Mouse (Mus musculus) lung, adult 2 months (tissue): ENCODE measurements around the gene Ccnf. TPM values are rescaled to one million over a fixed set of nuclear protein-coding genes. Genes with fewer than 3 reads are reported as not detected.
A peak's percentile ranks its signal among the peaks of the same experiment; 100 is the strongest.

ENCODE experiments used
- DNase-seq: peaks from one replicate; pipeline ENCODE4 v3.0.0; 2022
- H3K4me1 ChIP-seq: fragments of 200-500 bp; 2 replicates; pipeline ENCODE4 v1.6.1; 2011; ENCODE audit warnings: low read length; ENCODE audit not compliant: control insufficient read depth, insufficient read depth
- H3K4me3 ChIP-seq: fragments of 200-500 bp; replicated peaks from 2 replicates; pipeline ENCODE3; 2011; ENCODE audit warnings: low read depth, mild to moderate bottlenecking, control low read depth, low read length; ENCODE audit errors: extremely low read depth
- CTCF ChIP-seq: fragments of 200-500 bp; IDR thresholded peaks from 2 replicates; pipeline ENCODE4 v1.5.1; 2011; ENCODE audit warnings: mild to moderate bottlenecking, low read length, control low read depth; ENCODE audit not compliant: insufficient read depth
- POLR2A ChIP-seq: fragments of 200-500 bp; IDR thresholded peaks from 2 replicates; pipeline ENCODE4 v1.6.1; 2011; ENCODE audit warnings: low read depth, mild to moderate bottlenecking, control low read depth, low read length, borderline replicate concordance; ENCODE audit errors: extremely low read depth
- WGBS: fragments of 180-500 bp; shearing (Covaris S2); methylation state at CpG from one replicate; pipeline ENCODE4 v1.1.7; 2018; 5-methylcytosine and 5-hydroxymethylcytosine counted together
- polyA plus RNA-seq: library from polyadenylated mRNA; depleted of rRNA; stranded (reverse); fragments of >200 nt; gene quantifications from 2 replicates; pipeline ENCODE4 v1.2.3, GENCODE M21; 2012; rRNA removed

Gene Ccnf
- polyA plus RNA-seq: 1.3 and 2.9 TPM in 2 replicates

GRCm38 (mm10) chr17:24251320-24252069 is at the start of gene Ccnf:
TSS of gene Ccnf (minus strand) at chr17:24251484.
- peak; percentile 95 for DNase-seq
- WGBS: under 1% methylated on average over 48 of the region's 48 CpGs
- Histone ChIP-seq H3K4me3 (peak within 1 kb of the TSS; percentile 84), H3K4me1 (peaks cover 3% of the 10 kb centered on the region)
- TF ChIP-seq POLR2A: 0 out of 2 replicates have a peak, but pooled peaks have one; percentile 16
- TF ChIP-seq CTCF: no peak

- Histone ChIP-seq H3K4me3 (no peak overlapping the region), H3K4me1 (no peaks in the 10 kb centered on the region)
- 52% methylated on average over 4 of the region's 4 CpGs for whole genome bisulfite sequencing
- TF ChIP-seq CTCF: no peak
- TF ChIP-seq POLR2A: no peak
- no peak for DNase-seq
These were observed 49.4 kb upstream of the Ccnf start for GRCm38 (mm10) chr17:24300651-24301050.

GRCm38 (mm10) chr17:24289338-24289737 is 38.1 kb upstream of the Ccnf start:
- Histone ChIP-seq H3K4me1 (no peaks in the 10 kb centered on the region), H3K4me3 (no peak overlapping the region)
- TF ChIP-seq POLR2A: no peak
- no peak for TF ChIP-seq CTCF
- DNase-seq: no peak
- 67% methylated on average over 5 of the region's 5 CpGs for WGBS

GRCm38 (mm10) chr17:24288477-24288876 is 37.2 kb upstream of the Ccnf start:
- TF ChIP-seq POLR2A (no peak), CTCF (no peak)
- H3K4me3 ChIP-seq: no peak overlapping the region
- 57% methylated on average over 9 of the region's 9 CpGs for WGBS
- H3K4me1 ChIP-seq: no peaks in the 10 kb centered on the region
- DNase-seq: no peak

- H3K4me1 ChIP-seq: no peaks in the 10 kb centered on the region
- 53% methylated on average over 3 of the region's 3 CpGs for WGBS
- no peak overlapping the region for H3K4me3 ChIP-seq
- no peak for TF ChIP-seq POLR2A
- TF ChIP-seq CTCF: no peak
- no peak for DNase-seq
These were observed 34.4 kb upstream of the Ccnf start for GRCm38 (mm10) chr17:24285680-24286079.

GRCm38 (mm10) chr17:24283266-24283818 is 32.1 kb upstream of the Ccnf start:
- Histone ChIP-seq H3K4me3 (no peak overlapping the region), H3K4me1 (no peaks in the 10 kb centered on the region)
- 61% methylated on average over 9 of the region's 9 CpGs for WGBS
- no peak for TF ChIP-seq CTCF
- TF ChIP-seq POLR2A: no peak
- no peak for DNase-seq

GRCm38 (mm10) chr17:24282637-24283036 is 31.4 kb upstream of the Ccnf start:
- 60% methylated on average over 4 of the region's 4 CpGs for WGBS
- DNase-seq: no peak
- no peak for TF ChIP-seq CTCF
- no peak for TF ChIP-seq POLR2A
- Histone ChIP-seq H3K4me1 (no peaks in the 10 kb centered on the region), H3K4me3 (no peak overlapping the region)

GRCm38 (mm10) chr17:24279907-24280306 is 28.6 kb upstream of the Ccnf start:
- Histone ChIP-seq H3K4me3 (no peak overlapping the region), H3K4me1 (no peaks in the 10 kb centered on the region)
- WGBS: 77% methylated on average over 4 of the region's 4 CpGs
- DNase-seq: no peak
- no peak for TF ChIP-seq POLR2A
- TF ChIP-seq CTCF: no peak

GRCm38 (mm10) chr17:24267133-24267532 is 15.8 kb upstream of the Ccnf start:
- Histone ChIP-seq H3K4me1 (no peaks in the 10 kb centered on the region), H3K4me3 (no peak overlapping the region)
- DNase-seq: no peak
- 75% methylated on average over 1 of the region's 1 CpGs for WGBS
- TF ChIP-seq CTCF: no peak
- no peak for TF ChIP-seq POLR2A

- TF ChIP-seq CTCF (no peak), POLR2A (no peak)
- DNase-seq: no peak
- Histone ChIP-seq H3K4me1 (no peaks in the 10 kb centered on the region), H3K4me3 (no peak overlapping the region)
- 78% methylated on average over 2 of the region's 2 CpGs for WGBS
These were observed 13.5 kb upstream of the Ccnf start for GRCm38 (mm10) chr17:24264766-24265165.
